Mouse (Mus musculus) midbrain, embryonic 14.5 days (tissue): Measurements from ENCODE around the gene Dydc1. TPM values are rescaled to one million over a fixed set of nuclear protein-coding genes. Genes with fewer than 3 reads are reported as not detected.

ENCODE experiments used
- ATAC-seq: fragments of 200-750 bp; cut with Nextera tagmentation; 2 replicates; pipeline ENCODE4 v1.8.0; 2017; ENCODE audit warnings: moderate number of reproducible peaks, moderate library complexity; ENCODE audit not compliant: low FRiP score, low TSS enrichment
- DNase-seq: peaks from one replicate; pipeline ENCODE4 v3.0.0-alpha.2; 2015
- H3K27ac ChIP-seq: fragments of 300-500 bp; sonication (generic); replicated peaks from 2 replicates; pipeline ENCODE4 v1.5.1; 2014; ENCODE audit warnings: mild to moderate bottlenecking, low read depth, low read length, moderate library complexity
- H3K27me3 ChIP-seq: fragments of 300-500 bp; sonication (generic); 2 replicates; pipeline ENCODE4 v1.6.1; 2014; ENCODE audit warnings: low read length, control low read depth, mixed read lengths; ENCODE audit not compliant: control insufficient read depth, insufficient read depth
- H3K36me3 ChIP-seq: fragments of 300-500 bp; sonication (generic); 2 replicates; pipeline ENCODE4 v1.6.1; 2014; ENCODE audit warnings: low read length, control low read depth; ENCODE audit not compliant: control insufficient read depth, insufficient read depth
- H3K4me1 ChIP-seq: fragments of 300-500 bp; sonication (generic); 2 replicates; pipeline ENCODE4 v1.6.1; 2014; ENCODE audit warnings: mild to moderate bottlenecking, antibody characterized with exemption, low read length, control low read depth; ENCODE audit not compliant: control insufficient read depth, insufficient read depth
- H3K4me2 ChIP-seq: fragments of 300-500 bp; sonication (generic); 2 replicates; pipeline ENCODE4 v1.6.1; 2014; ENCODE audit warnings: mild to moderate bottlenecking, low read length, moderate library complexity
- H3K4me3 ChIP-seq: fragments of 300-500 bp; sonication (generic); replicated peaks from 2 replicates; pipeline ENCODE4 v1.5.1; 2014; ENCODE audit warnings: low read depth, low read length
- H3K9ac ChIP-seq: fragments of 300-500 bp; sonication (generic); replicated peaks from 2 replicates; pipeline ENCODE4 v1.6.1; 2014; ENCODE audit warnings: mild to moderate bottlenecking, low read length, moderate library complexity
- H3K9me3 ChIP-seq: fragments of 300-500 bp; sonication (generic); 2 replicates; pipeline ENCODE4 v1.6.1; 2016; ENCODE audit warnings: low read length, control low read depth, mixed read lengths; ENCODE audit not compliant: control insufficient read depth
- WGBS: fragments of 180-500 bp; shearing (Covaris S2); extraction: QIAGEN DNeasy Blood & Tissue Kit; methylation state at CpG from one replicate; pipeline ENCODE4 v1.1.7; 2014; 5-methylcytosine and 5-hydroxymethylcytosine counted together
- polyA plus RNA-seq: library from polyadenylated mRNA; unstranded; fragments of >200 nt; fragmentation: Nextera tagmentation; extraction: Ambion mirVana; gene quantifications from 2 replicates; pipeline ENCODE4 v1.2.1, GENCODE M21; 2014

The Dydc1 gene
- polyA plus RNA-seq, 1 experiment from 2014 or later = not detected

GRCm38 (mm10) chr14:41087509-41087908, 14.8 kb downstream of the Dydc1 start:
- no peak overlapping the region for H3K27ac ChIP-seq
- 87% methylated on average over 1 of the region's 1 CpGs for WGBS
- H3K9ac ChIP-seq = no peak overlapping the region
- no peaks in the 10 kb centered on the region for H3K36me3 ChIP-seq
- no peaks in the 10 kb centered on the region for H3K9me3 ChIP-seq
- no peaks in the 10 kb centered on the region for H3K27me3 ChIP-seq
- H3K4me3 ChIP-seq = no peak overlapping the region
- no peaks in the 10 kb centered on the region for H3K4me1 ChIP-seq
- no peak overlapping the region for H3K4me2 ChIP-seq
- DNase-seq (no peak), ATAC-seq (no peak)

DNA sequence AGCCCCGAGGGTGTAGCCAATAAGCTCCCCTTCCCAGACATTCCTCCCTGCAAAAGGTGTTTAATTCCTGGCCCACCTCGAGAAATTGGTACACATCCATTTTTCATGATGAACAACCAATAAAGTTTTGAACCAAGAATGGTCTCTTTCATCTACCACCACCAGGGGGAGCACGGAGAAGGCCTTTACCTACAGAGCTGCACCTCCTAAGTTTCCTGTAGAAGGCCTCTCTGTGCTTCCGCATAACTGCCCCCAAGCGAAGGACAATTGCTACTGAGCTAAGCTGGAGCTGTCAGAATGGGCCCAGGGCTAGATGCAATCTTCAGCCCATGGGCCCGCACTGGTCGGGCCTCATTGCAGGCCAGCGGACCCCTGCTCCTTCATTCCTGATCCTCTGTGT, 18.1 kb downstream of the Dydc1 start:
- WGBS = 55% methylated on average over 8 of the region's 8 CpGs
- H3K4me2 ChIP-seq = no peak overlapping the region
- no peak overlapping the region for H3K4me3 ChIP-seq
- no peaks in the 10 kb centered on the region for H3K4me1 ChIP-seq
- H3K9me3 ChIP-seq = no peaks in the 10 kb centered on the region
- no peaks in the 10 kb centered on the region for H3K27me3 ChIP-seq
- H3K27ac ChIP-seq = no peak overlapping the region
- DNase-seq (peak; percentile 19), ATAC-seq (no peak)
- no peaks in the 10 kb centered on the region for H3K36me3 ChIP-seq
- H3K9ac ChIP-seq = no peak overlapping the region

- Histone ChIP-seq H3K36me3 (no peaks in the 10 kb centered on the region), H3K27me3 (no peaks in the 10 kb centered on the region), H3K4me1 (no peaks in the 10 kb centered on the region), H3K27ac (no peak overlapping the region), H3K4me3 (no peak overlapping the region), H3K4me2 (no peak overlapping the region), H3K9me3 (no peaks in the 10 kb centered on the region), H3K9ac (no peak overlapping the region)
- WGBS = 57% methylated on average over 1 of the region's 1 CpGs
- peak; percentile 47 for DNase-seq
- no peak for ATAC-seq
Measured at GRCm38 (mm10) chr14:41094114-41094513, 21.4 kb downstream of the Dydc1 start.

DNA sequence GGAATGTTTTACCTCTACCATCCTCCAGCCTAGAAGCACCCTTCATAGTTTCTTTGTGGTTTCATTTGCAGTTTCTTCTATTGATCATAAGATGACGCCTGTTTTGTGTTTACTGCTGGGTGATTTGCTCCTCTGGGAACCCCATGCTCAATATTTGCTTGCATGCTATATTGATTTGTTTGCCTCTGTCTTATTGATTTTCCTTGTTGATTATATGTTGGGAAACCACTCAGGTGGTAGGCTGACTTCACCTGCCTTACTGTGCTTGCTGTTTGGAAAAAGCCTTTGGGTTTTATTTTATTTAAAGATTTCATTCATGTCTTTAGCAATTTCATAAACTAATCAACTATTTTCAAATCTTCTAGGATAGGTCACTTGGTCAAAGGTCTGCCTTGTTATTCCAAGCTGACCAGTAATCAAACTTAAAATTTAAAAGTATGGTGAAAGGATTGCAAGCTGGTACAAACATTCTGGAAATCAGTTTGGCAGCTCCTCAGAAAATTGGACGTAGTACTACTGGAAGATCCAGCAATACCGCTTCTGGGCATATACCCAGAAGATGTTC, 23.7 kb downstream of the Dydc1 start:
- no peak for DNase-seq
- H3K9ac ChIP-seq = no peak overlapping the region
- no peak overlapping the region for H3K27ac ChIP-seq
- H3K4me1 ChIP-seq = no peaks in the 10 kb centered on the region
- no peak for ATAC-seq
- H3K4me3 ChIP-seq = no peak overlapping the region
- no peak overlapping the region for H3K4me2 ChIP-seq
- no peaks in the 10 kb centered on the region for H3K36me3 ChIP-seq
- H3K27me3 ChIP-seq = no peaks in the 10 kb centered on the region
- WGBS = 83% methylated on average over 3 of the region's 3 CpGs
- H3K9me3 ChIP-seq = no peaks in the 10 kb centered on the region

GRCm38 (mm10) chr14:41098726-41099125, 26.0 kb downstream of the Dydc1 start:
- Histone ChIP-seq H3K27ac (no peak overlapping the region), H3K4me3 (no peak overlapping the region), H3K9me3 (no peaks in the 10 kb centered on the region), H3K4me1 (no peaks in the 10 kb centered on the region), H3K9ac (no peak overlapping the region), H3K4me2 (no peak overlapping the region), H3K27me3 (no peaks in the 10 kb centered on the region), H3K36me3 (no peaks in the 10 kb centered on the region)
- ATAC-seq (no peak), DNase-seq (no peak)
- 84% methylated on average over 1 of the region's 1 CpGs for WGBS

DNA sequence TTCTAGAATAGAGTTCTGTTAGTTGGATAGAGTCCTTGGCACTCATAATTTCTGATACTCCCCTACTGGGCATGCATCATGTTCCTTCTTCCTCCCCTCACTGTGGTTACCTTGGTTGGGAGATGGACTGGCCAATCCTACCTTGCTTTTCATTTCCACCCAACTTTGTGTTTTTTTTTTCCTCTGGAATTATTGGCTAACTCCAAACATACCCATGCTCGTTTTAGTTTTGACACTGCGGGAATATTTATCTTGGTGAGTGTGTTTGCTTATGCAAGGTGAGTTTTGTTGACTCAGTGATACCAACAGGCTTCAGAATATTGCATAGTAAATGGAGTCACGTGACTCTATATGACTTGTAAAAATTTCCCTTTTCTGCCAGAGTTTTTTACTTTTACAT, 28.0 kb downstream of the Dydc1 start:
- Histone ChIP-seq H3K27ac (no peak overlapping the region), H3K4me2 (no peak overlapping the region), H3K4me1 (no peaks in the 10 kb centered on the region), H3K36me3 (no peaks in the 10 kb centered on the region), H3K9ac (no peak overlapping the region), H3K27me3 (no peaks in the 10 kb centered on the region), H3K9me3 (no peaks in the 10 kb centered on the region), H3K4me3 (no peak overlapping the region)
- no peak for DNase-seq
- 95% methylated on average over 3 of the region's 3 CpGs for WGBS
- ATAC-seq = no peak

DNA sequence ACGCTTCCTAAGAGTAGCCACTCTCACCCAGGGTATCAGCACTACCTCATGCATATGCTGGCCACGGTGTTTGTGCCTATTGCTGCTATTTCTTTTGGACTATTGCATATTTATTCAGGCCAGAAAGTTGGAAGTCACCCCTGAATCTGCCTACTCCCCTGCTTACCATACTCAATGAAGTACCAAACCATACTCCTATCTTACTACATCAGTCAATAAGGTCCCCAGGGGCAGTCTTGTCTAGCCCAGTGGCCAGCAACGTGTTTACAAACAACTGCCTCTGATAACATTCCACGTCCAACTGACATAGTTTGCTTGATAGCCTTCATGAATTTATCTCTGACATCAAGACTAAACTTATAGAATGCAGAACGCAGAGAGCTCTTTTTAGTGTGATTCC, 28.5 kb downstream of the Dydc1 start:
- Histone ChIP-seq H3K4me2 (no peak overlapping the region), H3K27me3 (no peaks in the 10 kb centered on the region), H3K4me3 (no peak overlapping the region), H3K27ac (no peak overlapping the region), H3K36me3 (no peaks in the 10 kb centered on the region), H3K9me3 (no peaks in the 10 kb centered on the region), H3K9ac (no peak overlapping the region), H3K4me1 (no peaks in the 10 kb centered on the region)
- whole genome bisulfite sequencing = 88% methylated on average over 5 of the region's 5 CpGs
- DNase-seq (no peak), ATAC-seq (no peak)

DNA sequence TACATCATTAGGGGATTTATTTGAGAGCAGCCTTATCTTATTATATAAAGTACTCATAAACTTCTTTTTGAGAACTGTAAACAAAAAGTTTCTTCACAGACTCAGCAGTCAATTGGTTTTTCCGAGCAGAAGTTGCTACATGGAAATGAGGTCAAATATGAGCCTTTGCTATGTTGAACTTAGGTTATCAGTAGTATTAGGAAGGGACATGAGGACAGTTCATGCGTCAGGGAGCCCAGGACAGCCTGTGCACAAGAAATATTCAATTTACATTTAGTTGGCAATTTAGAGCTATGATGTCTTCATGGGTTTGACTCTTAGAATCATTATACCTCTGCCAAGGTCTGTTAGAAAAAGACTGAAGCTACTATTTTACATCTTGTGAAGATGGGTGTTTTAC, 29.6 kb downstream of the Dydc1 start:
- Histone ChIP-seq H3K4me3 (no peak overlapping the region), H3K4me1 (no peaks in the 10 kb centered on the region), H3K9me3 (no peaks in the 10 kb centered on the region), H3K36me3 (no peaks in the 10 kb centered on the region), H3K27ac (no peak overlapping the region), H3K9ac (no peak overlapping the region), H3K27me3 (no peaks in the 10 kb centered on the region), H3K4me2 (no peak overlapping the region)
- ATAC-seq = no peak
- 90% methylated on average over 2 of the region's 2 CpGs for WGBS
- DNase-seq = no peak

DNA sequence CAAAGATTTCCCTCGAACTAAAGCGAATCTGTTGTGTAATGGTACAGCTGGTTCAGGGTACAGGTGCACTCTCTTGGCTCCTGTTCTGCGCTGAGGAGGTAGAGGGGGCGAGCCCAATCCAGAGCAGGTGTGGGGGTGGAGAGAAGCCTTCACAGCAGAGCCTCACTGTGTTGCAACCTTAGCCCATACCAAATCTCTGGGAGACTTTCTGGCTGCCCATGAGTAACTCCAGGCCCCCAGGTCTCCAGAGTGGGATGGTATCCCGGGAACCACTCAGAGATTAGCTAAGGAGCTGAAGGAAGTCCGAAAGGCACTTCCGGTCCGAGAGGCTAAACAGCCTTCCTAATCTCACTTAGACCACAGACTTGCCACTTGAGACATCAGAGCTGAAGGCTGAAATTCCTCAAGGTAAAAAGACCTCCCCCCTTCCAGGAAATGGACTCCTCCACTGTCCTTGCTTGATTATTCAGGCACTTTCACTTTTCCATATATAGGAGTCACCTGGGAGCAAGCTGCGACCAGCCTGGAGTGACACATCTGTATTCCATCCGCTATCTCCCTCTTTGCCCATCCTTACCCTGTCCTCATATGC, 32.2 kb downstream of the Dydc1 start, which contains the start of gene Mat1a:
Mat1a (plus strand) TSS at position 183 of the 592 bp plus-strand sequence.
- ATAC-seq = no peak
- H3K9ac ChIP-seq = no peak within 1 kb of the TSS
- no peak within 1 kb of the TSS for H3K4me3 ChIP-seq
- H3K9me3 ChIP-seq = no peaks in the 10 kb centered on the region
- no peaks in the 10 kb centered on the region for H3K27me3 ChIP-seq
- no peaks in the 10 kb centered on the region for H3K4me1 ChIP-seq
- no peaks in the 10 kb centered on the region for H3K36me3 ChIP-seq
- no peak within 1 kb of the TSS for H3K27ac ChIP-seq
- no peak for DNase-seq
- whole genome bisulfite sequencing = 78% methylated on average over 10 of the region's 10 CpGs
- no peak within 1 kb of the TSS for H3K4me2 ChIP-seq
